Mouse (Mus musculus): ENCODE measurements around the gene Itpkb. TPM values are rescaled to one million over a fixed set of nuclear protein-coding genes. Genes with fewer than 3 reads are reported as not detected.

Itpkb gene
- polyA plus RNA-seq (2015; fragmentation: Nextera tagmentation; extraction: Ambion mirVana), result 2.3 and 2.5 TPM in 2 replicates

GRCm38 (mm10) chr1:180330145-180330706 is at the start of gene Itpkb:
Gene Itpkb (plus strand): TSS chr1:180330485.
- Histone ChIP-seq H3K27me3 (peaks cover 45% of the 10 kb centered on the region), H3K4me2 (peak within 1 kb of the TSS; percentile 99), H3K4me3 (peak within 1 kb of the TSS; percentile 53), H3K36me3 (ENCODE audit: poor library complexity, severe bottlenecking) (no peaks in the 10 kb centered on the region), H3K9me3 (replicated peaks) (no peaks in the 10 kb centered on the region), H3K9ac (peak within 1 kb of the TSS; percentile 72), H3K4me1 (peaks cover 36% of the 10 kb centered on the region), H3K27ac (peak within 1 kb of the TSS; percentile 44; the same call in 1 of the 2 replicates)
- WGBS, result under 1% methylated on average over 19 of the region's 19 CpGs
- peak; percentile 48; the same call in 1 of the 2 replicates for ATAC-seq

DNA sequence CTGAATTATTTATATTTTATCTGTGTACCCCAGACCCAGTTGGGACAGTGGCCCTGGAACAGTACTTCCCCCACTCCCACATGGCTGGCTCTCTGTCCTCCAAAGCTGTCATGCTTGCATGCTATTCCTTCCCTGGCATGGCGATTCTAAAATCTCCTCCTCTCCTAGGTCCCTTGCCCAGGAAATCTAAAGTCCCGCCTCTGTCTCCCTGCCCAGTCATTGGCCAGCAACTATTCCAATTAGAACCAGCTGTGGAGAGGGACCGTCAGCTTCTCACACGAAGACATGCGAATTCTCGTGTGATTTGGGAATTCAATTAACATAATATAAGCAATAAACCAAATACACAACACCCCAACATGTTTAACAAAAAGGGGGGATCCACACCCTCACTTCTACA is 47.7 kb upstream of the Itpkb start:
- no peaks in the 10 kb centered on the region for H3K9me3 ChIP-seq (replicated peaks)
- H3K27me3 ChIP-seq, result peaks cover 11% of the 10 kb centered on the region; the same call in 1 of the 2 replicates
- WGBS, result 64% methylated on average over 6 of the region's 6 CpGs
- H3K9ac ChIP-seq, result no peak overlapping the region
- H3K27ac ChIP-seq, result no peak overlapping the region
- H3K4me3 ChIP-seq, result no peak overlapping the region
- peaks cover 17% of the 10 kb centered on the region for H3K4me1 ChIP-seq
- no peak for ATAC-seq
- H3K4me2 ChIP-seq, result no peak overlapping the region
- H3K36me3 ChIP-seq (ENCODE audit: poor library complexity, severe bottlenecking), result no peaks in the 10 kb centered on the region

DNA sequence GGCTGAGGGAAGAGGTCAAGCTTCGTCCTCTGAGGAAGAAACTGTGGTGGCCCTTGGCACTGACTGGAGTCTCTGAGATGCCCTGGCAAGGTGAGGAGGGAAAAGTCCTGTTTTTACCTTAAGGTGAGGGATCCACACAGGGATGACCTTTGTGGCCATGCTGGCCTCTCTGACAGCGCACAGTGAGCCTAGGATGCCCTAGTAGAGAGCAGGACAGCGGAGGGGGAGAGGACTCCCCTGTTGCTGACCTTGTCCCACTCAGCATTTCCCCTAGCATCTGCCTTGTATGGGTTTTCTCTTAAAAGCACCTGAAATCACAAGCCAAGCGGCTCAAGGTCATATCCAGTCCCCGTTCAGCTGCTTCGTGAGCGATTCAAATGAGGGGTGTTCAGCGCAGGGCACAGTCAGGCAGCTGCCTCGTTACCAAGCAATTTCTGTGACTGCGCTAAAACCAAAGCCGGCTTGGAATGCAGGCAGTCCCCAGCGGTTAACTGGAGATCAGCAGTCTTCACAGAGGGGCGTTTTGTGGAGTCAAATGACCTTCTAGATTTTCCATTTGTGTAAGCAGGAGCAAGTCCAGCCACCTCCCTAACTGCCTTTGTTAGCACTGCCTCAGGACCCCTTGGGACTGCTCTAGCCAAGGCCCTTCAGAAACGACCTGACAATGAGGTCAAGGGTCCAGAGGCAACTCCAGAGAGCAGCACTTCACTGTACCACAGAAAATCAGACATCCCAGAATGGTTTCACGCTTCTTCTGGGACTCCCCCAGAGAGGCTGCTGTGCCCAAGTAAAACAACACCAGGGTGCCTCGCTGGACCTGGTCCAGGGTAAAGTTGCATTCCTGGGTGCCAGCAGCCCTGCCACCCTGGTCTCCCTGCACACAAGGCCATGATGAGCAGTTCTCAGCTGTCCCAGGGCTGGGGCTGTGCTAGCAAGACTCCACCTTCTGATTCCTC is 46.2 kb upstream of the Itpkb start:
- Histone ChIP-seq H3K9me3 (replicated peaks) (no peaks in the 10 kb centered on the region), H3K4me1 (peaks cover 17% of the 10 kb centered on the region), H3K4me3 (no peak overlapping the region), H3K36me3 (ENCODE audit: poor library complexity, severe bottlenecking) (no peaks in the 10 kb centered on the region), H3K27ac (no peak overlapping the region), H3K27me3 (peaks cover 11% of the 10 kb centered on the region; the same call in 1 of the 2 replicates), H3K4me2 (no peak overlapping the region), H3K9ac (no peak overlapping the region)
- peak; percentile 48; the same call in 1 of the 2 replicates for ATAC-seq
- WGBS, result 21% methylated on average over 16 of the region's 16 CpGs

GRCm38 (mm10) chr1:180286081-180286831 is 44.0 kb upstream of the Itpkb start:
- Histone ChIP-seq H3K4me2 (no peak overlapping the region), H3K4me3 (no peak overlapping the region), H3K36me3 (ENCODE audit: poor library complexity, severe bottlenecking) (no peaks in the 10 kb centered on the region), H3K27ac (no peak overlapping the region), H3K27me3 (peaks cover 11% of the 10 kb centered on the region; the same call in 1 of the 2 replicates), H3K9ac (no peak overlapping the region), H3K4me1 (peaks cover 9% of the 10 kb centered on the region; the same call in 1 of the 2 replicates), H3K9me3 (replicated peaks) (no peaks in the 10 kb centered on the region)
- 75% methylated on average over 15 of the region's 15 CpGs for WGBS
- no peak for ATAC-seq

GRCm38 (mm10) chr1:180288227-180288626 is 42.1 kb upstream of the Itpkb start:
- Histone ChIP-seq H3K27ac (no peak overlapping the region), H3K9me3 (replicated peaks) (no peaks in the 10 kb centered on the region), H3K9ac (no peak overlapping the region), H3K4me1 (peaks cover 9% of the 10 kb centered on the region; the same call in 1 of the 2 replicates), H3K4me3 (no peak overlapping the region), H3K4me2 (no peak overlapping the region), H3K27me3 (peaks cover 11% of the 10 kb centered on the region; the same call in 1 of the 2 replicates), H3K36me3 (ENCODE audit: poor library complexity, severe bottlenecking) (no peaks in the 10 kb centered on the region)
- ATAC-seq, result no peak
- WGBS, result 84% methylated on average over 7 of the region's 7 CpGs

DNA sequence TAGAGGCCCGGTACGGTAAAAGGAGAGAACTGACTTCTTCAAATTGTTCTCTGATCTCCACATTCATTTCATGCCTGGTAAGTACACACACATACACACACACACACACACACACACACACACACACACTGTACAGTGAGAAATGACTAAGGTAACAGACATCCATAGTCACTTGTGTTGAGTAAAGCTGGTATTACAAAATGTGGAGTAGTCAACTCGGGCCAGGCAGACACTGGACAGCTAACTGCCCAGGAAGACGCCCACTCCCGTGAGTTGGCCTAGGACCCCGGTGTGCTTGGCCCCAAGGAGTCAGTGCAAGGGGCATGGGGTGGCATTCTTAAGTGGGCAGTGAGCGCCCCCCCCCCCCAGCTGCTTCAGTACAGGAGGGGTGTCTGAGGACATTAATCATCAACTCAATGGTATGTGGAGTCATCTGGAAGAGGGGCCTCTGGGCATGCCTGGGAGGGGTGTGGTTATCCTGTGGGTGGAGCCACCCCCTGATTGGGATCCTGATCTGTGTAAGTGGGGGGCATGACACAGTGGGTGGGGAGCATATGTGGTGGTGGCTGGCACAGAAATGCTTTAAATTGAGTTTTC is 41.3 kb upstream of the Itpkb start:
- H3K9me3 ChIP-seq (replicated peaks), result no peaks in the 10 kb centered on the region
- 90% methylated on average over 7 of the region's 7 CpGs for WGBS

DNA sequence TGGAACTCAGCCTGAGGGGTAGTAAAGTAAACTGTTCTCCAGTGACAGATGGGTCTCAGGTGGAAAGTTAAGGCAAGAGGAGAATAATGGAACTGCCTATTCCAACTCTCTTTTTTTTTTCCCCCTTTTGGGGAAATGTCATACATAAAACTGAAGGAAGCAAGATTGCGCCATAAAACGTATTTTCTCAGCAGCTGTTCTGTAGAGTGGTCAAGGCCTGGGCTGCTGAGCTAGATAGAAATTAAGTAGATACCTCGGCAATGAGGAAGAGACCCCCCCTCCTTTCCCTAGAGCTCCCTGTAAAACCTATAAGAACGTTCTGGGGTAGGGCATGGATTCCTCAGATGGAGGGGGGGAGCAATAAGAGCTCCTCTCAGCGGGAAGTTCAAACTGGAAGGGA is 40.5 kb upstream of the Itpkb start:
- H3K4me2 ChIP-seq, result no peak overlapping the region
- H3K9ac ChIP-seq, result no peak overlapping the region
- H3K4me3 ChIP-seq, result no peak overlapping the region
- H3K27ac ChIP-seq, result no peak overlapping the region
- H3K9me3 ChIP-seq (replicated peaks), result no peaks in the 10 kb centered on the region
- 81% methylated on average over 5 of the region's 5 CpGs for WGBS
- no peaks in the 10 kb centered on the region for H3K4me1 ChIP-seq
- no peaks in the 10 kb centered on the region for H3K36me3 ChIP-seq (ENCODE audit: poor library complexity, severe bottlenecking)
- ATAC-seq, result no peak
- H3K27me3 ChIP-seq, result no peaks in the 10 kb centered on the region; the same call in 1 of the 2 replicates

More for the DNA sequence above, 41.3 kb upstream of the Itpkb start:
- Histone ChIP-seq H3K4me1 (peaks cover 6% of the 10 kb centered on the region; the same call in 1 of the 2 replicates), H3K27me3 (peaks cover 5% of the 10 kb centered on the region; the same call in 1 of the 2 replicates), H3K9ac (no peak overlapping the region), H3K36me3 (ENCODE audit: poor library complexity, severe bottlenecking) (no peaks in the 10 kb centered on the region), H3K4me3 (no peak overlapping the region), H3K4me2 (no peak overlapping the region), H3K27ac (no peak overlapping the region)
- no peak for ATAC-seq

GRCm38 (mm10) chr1:180290358-180290757 is 39.9 kb upstream of the Itpkb start:
- WGBS, result 85% methylated on average over 4 of the region's 4 CpGs
- H3K36me3 ChIP-seq (ENCODE audit: poor library complexity, severe bottlenecking), result no peaks in the 10 kb centered on the region

GRCm38 (mm10) chr1:180296088-180296487 is 34.2 kb upstream of the Itpkb start:
- H3K9me3 ChIP-seq (replicated peaks), result no peaks in the 10 kb centered on the region
- no peaks in the 10 kb centered on the region for H3K36me3 ChIP-seq (ENCODE audit: poor library complexity, severe bottlenecking)
- H3K27ac ChIP-seq, result no peak overlapping the region
- ATAC-seq, result no peak
- H3K4me1 ChIP-seq, result no peaks in the 10 kb centered on the region
- H3K4me3 ChIP-seq, result no peak overlapping the region
- WGBS, result 91% methylated on average over 9 of the region's 9 CpGs
- no peak overlapping the region for H3K9ac ChIP-seq
- no peak overlapping the region for H3K4me2 ChIP-seq
- H3K27me3 ChIP-seq, result no peaks in the 10 kb centered on the region

More at GRCm38 (mm10) chr1:180290358-180290757, 39.9 kb upstream of the Itpkb start:
- Histone ChIP-seq H3K4me3 (no peak overlapping the region), H3K27me3 (no peaks in the 10 kb centered on the region; the same call in 1 of the 2 replicates), H3K27ac (no peak overlapping the region), H3K9ac (no peak overlapping the region), H3K4me1 (no peaks in the 10 kb centered on the region), H3K9me3 (replicated peaks) (no peaks in the 10 kb centered on the region), H3K4me2 (no peak overlapping the region)
- no peak for ATAC-seq

- WGBS, result 95% methylated on average over 4 of the region's 4 CpGs
- Histone ChIP-seq H3K27me3 (no peaks in the 10 kb centered on the region), H3K4me1 (no peaks in the 10 kb centered on the region), H3K27ac (no peak overlapping the region), H3K9me3 (replicated peaks) (no peaks in the 10 kb centered on the region), H3K4me3 (no peak overlapping the region), H3K36me3 (ENCODE audit: poor library complexity, severe bottlenecking) (no peaks in the 10 kb centered on the region), H3K9ac (no peak overlapping the region), H3K4me2 (no peak overlapping the region)
- no peak for ATAC-seq
Observed at GRCm38 (mm10) chr1:180299697-180300096, 30.6 kb upstream of the Itpkb start.

DNA sequence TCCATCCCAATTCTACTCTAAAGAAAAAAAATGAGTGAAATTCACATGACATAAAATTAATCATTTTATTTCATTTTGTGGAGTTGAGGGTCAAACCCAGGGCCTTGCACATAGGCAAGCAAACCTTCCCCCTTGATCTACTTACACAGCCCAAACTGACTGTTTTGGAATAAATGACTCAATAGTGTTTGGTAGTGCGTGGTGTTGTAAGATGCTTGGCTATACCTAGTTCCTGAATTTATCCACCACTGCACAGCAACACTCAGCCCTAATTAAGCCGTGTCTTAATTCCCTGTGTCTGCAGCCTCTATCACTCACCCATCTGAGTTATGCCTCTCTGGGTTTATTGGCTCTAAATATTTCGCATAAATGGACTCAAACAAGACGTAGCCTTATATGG is 30.0 kb upstream of the Itpkb start:
- Histone ChIP-seq H3K4me3 (no peak overlapping the region), H3K4me2 (no peak overlapping the region), H3K4me1 (no peaks in the 10 kb centered on the region), H3K27me3 (no peaks in the 10 kb centered on the region), H3K36me3 (ENCODE audit: poor library complexity, severe bottlenecking) (no peaks in the 10 kb centered on the region), H3K27ac (no peak overlapping the region), H3K9me3 (replicated peaks) (no peaks in the 10 kb centered on the region), H3K9ac (no peak overlapping the region)
- no peak for ATAC-seq
- 90% methylated on average over 4 of the region's 4 CpGs for WGBS

Measured in forebrain, embryonic 13.5 days (tissue).